Mouse (Mus musculus) cortical plate, adult 2 months (tissue): ENCODE data around the gene Maml3.

Experiments used
- CTCF ChIP-seq: fragments of 200-500 bp; IDR thresholded peaks from 2 replicates; pipeline ENCODE4 v1.5.1; 2011; ENCODE audit warnings: mild to moderate bottlenecking, control low read depth, low read length; ENCODE audit not compliant: insufficient read depth; ENCODE audit errors: extremely low read depth
- POLR2A ChIP-seq: fragments of 200-500 bp; IDR thresholded peaks from 2 replicates; pipeline ENCODE4 v1.6.1; 2011; ENCODE audit warnings: mild to moderate bottlenecking, low read length, control low read depth; ENCODE audit not compliant: insufficient read depth; ENCODE audit errors: extremely low read depth

DNA sequence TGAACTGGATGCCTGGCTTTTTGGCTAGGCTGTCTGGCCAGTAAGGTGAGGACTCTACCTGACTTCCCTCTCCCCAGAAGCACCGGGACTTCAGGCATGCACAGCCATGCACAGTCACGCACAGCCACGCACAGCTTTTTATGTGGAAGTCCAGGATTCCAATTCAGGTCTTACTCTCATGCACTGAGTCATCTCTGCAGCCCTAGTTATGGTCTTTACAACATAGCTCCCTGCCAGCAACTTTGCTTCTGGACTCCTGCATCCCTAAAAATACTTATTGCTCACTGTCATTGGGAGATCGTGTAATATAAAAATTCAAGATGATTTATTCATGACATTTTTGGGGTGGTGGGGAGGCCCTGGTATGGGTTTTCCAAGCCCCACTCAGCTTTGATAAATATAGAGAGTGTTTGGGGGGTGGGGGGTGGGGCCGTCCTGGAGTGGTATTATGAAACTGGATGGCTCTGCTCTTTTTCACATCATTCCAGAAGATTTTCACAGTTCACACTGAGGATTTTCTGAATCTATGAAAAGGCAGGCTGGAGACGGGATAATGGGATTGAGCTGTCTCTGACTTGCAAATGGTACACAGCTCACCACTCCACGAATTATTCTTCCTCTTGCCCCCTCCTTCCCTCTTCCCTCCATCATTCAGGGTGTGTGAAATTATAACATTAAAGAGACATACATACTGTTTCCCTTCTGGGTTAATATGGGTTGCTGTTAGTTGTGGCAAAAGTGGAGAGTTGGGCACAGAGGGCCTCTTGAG, 288.2 kb downstream of the Maml3 start:
- TF ChIP-seq POLR2A (no peak), CTCF (no peak)
